Mouse (Mus musculus) liver, embryonic 12.5 days (tissue): ENCODE results near the gene Bri3. TPM values are rescaled to one million over a fixed set of nuclear protein-coding genes. Genes with fewer than 3 reads are reported as not detected.
A peak's percentile ranks its signal among the peaks of the same experiment; 100 is the strongest.

Experiments
- ATAC-seq: fragments of 200-750 bp; cut with Nextera tagmentation; 2 replicates; pipeline ENCODE4 v1.8.0; 2017; ENCODE audit warnings: moderate number of reproducible peaks, mild to moderate bottlenecking, moderate library complexity
- H3K27ac ChIP-seq: fragments of 300-500 bp; sonication (generic); 2 replicates; pipeline ENCODE4 v1.5.1; 2016; ENCODE audit warnings: mild to moderate bottlenecking
- H3K27me3 ChIP-seq: fragments of 300-500 bp; sonication (generic); replicated peaks from 2 replicates; pipeline ENCODE4 v1.6.1; 2016; ENCODE audit warnings: mild to moderate bottlenecking, moderate library complexity
- H3K36me3 ChIP-seq: fragments of 300-500 bp; sonication (generic); 2 replicates; pipeline ENCODE4 v1.6.1; 2016; ENCODE audit warnings: mild to moderate bottlenecking, moderate library complexity
- H3K4me1 ChIP-seq: fragments of 300-500 bp; sonication (generic); 2 replicates; pipeline ENCODE4 v1.6.1; 2016
- H3K4me2 ChIP-seq: fragments of 300-500 bp; sonication (generic); 2 replicates; pipeline ENCODE4 v1.6.1; 2016; ENCODE audit warnings: mild to moderate bottlenecking, moderate library complexity
- H3K4me3 ChIP-seq: fragments of 300-500 bp; sonication (generic); 2 replicates; pipeline ENCODE4 v1.5.1; 2016; ENCODE audit warnings: mild to moderate bottlenecking, moderate library complexity
- H3K9ac ChIP-seq: fragments of 300-500 bp; sonication (generic); 2 replicates; pipeline ENCODE4 v1.6.1; 2016; ENCODE audit warnings: mild to moderate bottlenecking, moderate library complexity
- H3K9me3 ChIP-seq: fragments of 300-500 bp; sonication (generic); replicated peaks from 2 replicates; pipeline ENCODE4 v1.6.1; 2016; ENCODE audit warnings: mild to moderate bottlenecking, moderate library complexity
- WGBS: fragments of 180-500 bp; shearing (Covaris S2); methylation state at CpG from one replicate; pipeline ENCODE4 v1.1.7; 2016; ENCODE audit not compliant: insufficient replicate concordance; 5-methylcytosine and 5-hydroxymethylcytosine counted together
- polyA plus RNA-seq: library from polyadenylated mRNA; unstranded; fragments of >200 nt; fragmentation: Nextera tagmentation; extraction: Ambion mirVana; gene quantifications from 2 replicates; pipeline ENCODE4 v1.2.1, GENCODE M21; 2016

Bri3 gene
- polyA plus RNA-seq, 1 experiment from 2014 or later: 40.3 TPM

DNA sequence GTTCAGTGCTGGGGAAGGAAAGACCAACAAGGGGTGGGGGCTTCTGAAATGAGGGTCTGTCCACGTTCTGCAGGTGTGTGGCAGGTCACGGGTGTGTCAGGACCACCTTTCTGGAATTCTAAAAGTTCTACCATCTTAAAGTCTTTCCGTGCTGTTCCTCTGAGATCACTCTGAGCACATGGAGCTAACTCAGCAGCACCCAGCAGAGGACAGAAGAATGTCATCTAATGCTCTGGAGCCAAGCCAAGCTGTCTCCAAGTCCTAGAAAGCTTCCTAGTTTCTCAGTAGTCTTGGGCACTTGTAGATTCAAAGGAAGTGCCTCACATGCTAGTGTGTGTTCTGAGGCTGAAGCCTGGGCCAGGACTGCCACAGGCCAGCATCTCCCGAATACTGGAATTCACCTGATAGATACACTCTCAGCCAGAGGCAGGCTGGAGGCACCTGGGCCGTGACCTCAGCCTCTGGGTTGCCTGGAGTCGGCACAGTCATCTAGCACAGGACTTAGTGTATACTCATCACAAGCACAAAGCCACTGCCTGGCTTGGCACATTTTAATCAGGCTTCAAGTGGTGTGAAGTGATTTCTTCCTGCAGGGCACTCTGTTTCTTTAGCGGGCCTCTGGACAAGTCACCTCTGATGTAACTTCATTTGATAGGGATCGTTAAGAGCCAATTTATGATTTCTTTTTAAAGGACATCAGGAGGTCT is 23.5 kb downstream of the Bri3 start:
- H3K4me2 ChIP-seq: no peak overlapping the region
- H3K4me1 ChIP-seq: peaks cover 21% of the 10 kb centered on the region
- ATAC-seq: no peak
- no peak overlapping the region for H3K9ac ChIP-seq
- no peak overlapping the region for H3K27ac ChIP-seq
- no peak overlapping the region for H3K4me3 ChIP-seq
- peaks cover 41% of the 10 kb centered on the region for H3K36me3 ChIP-seq
- H3K9me3 ChIP-seq: no peaks in the 10 kb centered on the region
- H3K27me3 ChIP-seq: no peaks in the 10 kb centered on the region
- WGBS: 68% methylated on average over 8 of the region's 8 CpGs

DNA sequence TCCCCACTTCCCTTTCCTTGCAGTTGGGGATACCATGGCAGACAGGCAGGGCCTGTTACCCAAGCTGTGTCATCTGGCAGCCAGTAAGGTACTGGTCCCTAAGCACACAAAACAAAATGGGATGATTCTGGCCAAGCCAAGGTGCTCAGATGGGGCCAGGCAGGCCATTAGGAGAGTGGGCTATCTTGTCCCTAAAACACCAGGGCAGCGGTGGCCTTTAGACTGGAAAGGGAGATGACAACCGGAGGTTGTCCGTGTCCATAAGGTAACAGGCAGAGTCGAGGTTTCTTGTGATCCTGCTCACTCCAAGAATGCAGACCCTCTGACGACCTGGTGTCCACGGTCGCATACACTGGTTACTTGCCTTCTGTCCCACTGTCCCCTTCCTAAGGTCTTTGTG is 25.7 kb downstream of the Bri3 start:
- no peaks in the 10 kb centered on the region for H3K9me3 ChIP-seq
- no peak overlapping the region for H3K27ac ChIP-seq
- ATAC-seq: no peak
- no peak overlapping the region for H3K9ac ChIP-seq
- H3K36me3 ChIP-seq: peaks cover 24% of the 10 kb centered on the region
- peaks cover 21% of the 10 kb centered on the region for H3K4me1 ChIP-seq
- no peaks in the 10 kb centered on the region for H3K27me3 ChIP-seq
- 82% methylated on average over 7 of the region's 7 CpGs for WGBS
- no peak overlapping the region for H3K4me3 ChIP-seq
- no peak overlapping the region for H3K4me2 ChIP-seq

DNA sequence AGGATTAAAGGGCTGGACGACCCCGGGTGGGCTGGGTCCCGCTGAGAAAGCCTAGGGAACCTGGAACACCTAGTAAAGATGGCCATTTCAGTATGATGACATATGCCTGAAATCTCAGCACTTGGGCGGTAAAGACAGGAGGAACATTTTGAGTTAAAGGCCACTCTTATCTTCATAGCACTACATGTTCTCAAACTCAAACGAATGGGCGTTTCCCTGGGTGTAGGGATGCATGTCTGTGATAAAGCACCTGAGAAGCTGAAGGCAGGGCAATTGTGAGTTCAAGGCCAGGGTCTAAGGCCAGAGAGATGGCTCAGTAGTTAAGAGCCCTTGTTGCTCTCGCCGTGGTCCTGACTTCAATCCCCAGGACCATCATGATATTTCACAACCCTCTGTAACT is 26.2 kb downstream of the Bri3 start:
- Histone ChIP-seq H3K4me3 (no peak overlapping the region), H3K36me3 (peaks cover 21% of the 10 kb centered on the region), H3K27ac (no peak overlapping the region), H3K9me3 (no peaks in the 10 kb centered on the region), H3K9ac (no peak overlapping the region), H3K4me2 (no peak overlapping the region), H3K27me3 (no peaks in the 10 kb centered on the region), H3K4me1 (peaks cover 21% of the 10 kb centered on the region)
- 62% methylated on average over 8 of the region's 8 CpGs for WGBS
- ATAC-seq: no peak

DNA sequence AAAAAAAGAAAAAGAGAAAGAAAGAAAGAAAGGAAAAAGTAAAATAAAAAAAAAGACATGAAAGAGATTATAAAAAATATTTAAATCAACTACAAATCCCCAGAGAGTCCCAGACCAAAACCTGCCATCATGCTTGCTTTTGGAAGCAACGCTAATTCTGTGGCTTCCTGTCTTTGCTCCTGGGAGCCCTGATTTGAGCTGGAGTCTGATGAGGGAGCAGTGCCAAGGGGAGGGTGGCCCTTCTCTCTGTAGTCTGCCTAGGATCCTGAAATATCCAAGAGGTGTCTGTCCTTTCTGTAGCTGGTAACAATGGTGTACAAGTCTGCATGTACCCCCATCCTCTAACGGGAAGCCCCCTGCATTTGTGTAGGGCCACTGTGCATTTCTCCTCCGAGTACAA is 26.9 kb downstream of the Bri3 start:
- H3K27me3 ChIP-seq: no peaks in the 10 kb centered on the region
- WGBS: 38% methylated on average over 3 of the region's 3 CpGs
- no peak overlapping the region for H3K9ac ChIP-seq
- peaks cover 21% of the 10 kb centered on the region for H3K4me1 ChIP-seq
- H3K36me3 ChIP-seq: peaks cover 17% of the 10 kb centered on the region
- ATAC-seq: no peak
- no peak overlapping the region for H3K4me3 ChIP-seq
- no peak overlapping the region for H3K27ac ChIP-seq
- no peak overlapping the region for H3K4me2 ChIP-seq
- no peaks in the 10 kb centered on the region for H3K9me3 ChIP-seq

DNA sequence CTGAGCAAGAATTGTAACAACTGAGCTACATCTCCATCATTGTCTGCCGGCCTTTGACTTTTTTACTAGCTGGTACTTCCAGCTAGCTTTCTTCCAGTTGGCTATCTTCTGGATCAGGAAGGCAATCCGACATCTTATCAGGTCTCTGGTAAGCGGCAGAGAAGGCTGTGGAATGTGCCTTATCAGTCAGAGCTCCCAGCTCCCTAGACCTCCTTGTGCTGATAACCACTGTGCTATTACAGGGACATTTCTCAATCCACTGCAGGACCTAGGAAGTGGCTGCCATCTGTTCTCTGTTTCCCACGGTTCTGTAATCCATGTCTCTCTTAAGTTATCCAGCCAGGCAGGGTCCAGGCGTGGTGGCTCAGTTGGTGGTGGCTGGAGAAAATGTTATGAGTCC is 27.5 kb downstream of the Bri3 start:
- ATAC-seq: no peak; the same call in 1 of the 2 replicates
- peaks cover 22% of the 10 kb centered on the region for H3K4me1 ChIP-seq
- no peak overlapping the region for H3K4me3 ChIP-seq
- WGBS: 20% methylated on average over 5 of the region's 5 CpGs
- H3K27ac ChIP-seq: no peak overlapping the region
- H3K9me3 ChIP-seq: no peaks in the 10 kb centered on the region
- peaks cover 11% of the 10 kb centered on the region for H3K36me3 ChIP-seq
- H3K4me2 ChIP-seq: no peak overlapping the region
- H3K27me3 ChIP-seq: no peaks in the 10 kb centered on the region
- no peak overlapping the region for H3K9ac ChIP-seq

DNA sequence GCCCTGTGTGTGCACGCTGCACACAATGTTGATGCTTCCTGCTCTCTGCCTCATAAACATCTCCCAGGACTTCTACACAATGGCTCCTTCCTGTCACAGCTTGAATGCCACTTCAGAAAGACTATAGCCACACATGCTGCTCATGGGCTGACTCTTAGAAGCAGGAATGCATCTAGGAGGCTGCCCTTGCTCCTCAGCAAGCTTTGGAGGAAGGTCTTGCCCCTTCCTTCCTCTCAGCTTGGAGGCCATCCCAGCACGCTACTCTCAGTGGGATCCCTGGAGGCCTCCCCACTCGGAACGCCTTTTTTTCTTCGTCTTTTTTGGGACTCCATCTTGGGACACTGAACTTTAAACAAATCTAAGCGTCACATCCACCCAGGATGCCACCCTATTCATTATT is 30.7 kb downstream of the Bri3 start:
- no peak overlapping the region for H3K27ac ChIP-seq
- H3K4me2 ChIP-seq: no peak overlapping the region
- ATAC-seq: no peak
- H3K27me3 ChIP-seq: no peaks in the 10 kb centered on the region
- H3K4me3 ChIP-seq: no peak overlapping the region
- H3K4me1 ChIP-seq: peaks cover 25% of the 10 kb centered on the region
- peaks cover 22% of the 10 kb centered on the region for H3K36me3 ChIP-seq
- 57% methylated on average over 6 of the region's 6 CpGs for WGBS
- H3K9me3 ChIP-seq: no peaks in the 10 kb centered on the region
- H3K9ac ChIP-seq: no peak overlapping the region

DNA sequence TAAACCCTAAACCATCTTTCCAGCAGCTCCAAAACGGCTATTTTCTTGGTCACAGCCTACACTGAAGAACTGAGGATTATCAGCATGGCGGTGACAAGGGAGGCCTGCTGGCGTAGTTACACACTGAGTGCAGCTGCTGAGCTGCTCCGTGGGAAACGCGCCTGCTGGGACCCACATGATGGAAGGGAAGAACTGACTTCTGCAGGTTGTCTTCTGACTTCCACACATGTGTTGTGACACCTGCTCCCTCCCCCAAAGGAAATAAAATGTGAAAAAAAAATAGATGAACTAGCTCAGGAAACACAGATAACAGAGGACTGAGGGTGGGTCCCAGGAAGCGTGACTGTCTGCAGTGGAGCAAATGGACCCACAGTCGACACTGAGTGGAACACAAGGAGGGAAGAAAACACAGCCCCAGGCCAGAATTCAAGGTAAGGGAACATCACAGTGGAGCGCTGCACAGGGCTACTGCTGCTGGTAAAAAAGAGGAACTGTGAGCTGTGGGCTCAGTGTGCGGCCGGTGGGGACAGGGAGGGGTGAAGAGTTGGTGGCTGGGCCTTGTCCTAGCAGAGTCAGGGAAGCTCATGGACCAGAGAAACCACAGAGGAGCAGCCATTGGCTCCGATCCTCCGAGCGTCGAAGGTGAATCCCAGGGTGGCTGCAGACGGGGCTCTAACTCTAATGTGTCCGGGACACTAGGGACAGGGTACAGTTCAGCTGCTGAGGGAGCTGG is 32.8 kb downstream of the Bri3 start:
- H3K36me3 ChIP-seq: peaks cover 25% of the 10 kb centered on the region
- peaks cover 7% of the 10 kb centered on the region for H3K4me1 ChIP-seq
- 32% methylated on average over 17 of the region's 17 CpGs for WGBS
- H3K9ac ChIP-seq: no peak overlapping the region
- no peak overlapping the region for H3K27ac ChIP-seq
- no peaks in the 10 kb centered on the region for H3K27me3 ChIP-seq
- no peaks in the 10 kb centered on the region for H3K9me3 ChIP-seq
- H3K4me3 ChIP-seq: no peak overlapping the region
- no peak overlapping the region for H3K4me2 ChIP-seq
- ATAC-seq: peak; percentile 32; the same call in 1 of the 2 replicates

DNA sequence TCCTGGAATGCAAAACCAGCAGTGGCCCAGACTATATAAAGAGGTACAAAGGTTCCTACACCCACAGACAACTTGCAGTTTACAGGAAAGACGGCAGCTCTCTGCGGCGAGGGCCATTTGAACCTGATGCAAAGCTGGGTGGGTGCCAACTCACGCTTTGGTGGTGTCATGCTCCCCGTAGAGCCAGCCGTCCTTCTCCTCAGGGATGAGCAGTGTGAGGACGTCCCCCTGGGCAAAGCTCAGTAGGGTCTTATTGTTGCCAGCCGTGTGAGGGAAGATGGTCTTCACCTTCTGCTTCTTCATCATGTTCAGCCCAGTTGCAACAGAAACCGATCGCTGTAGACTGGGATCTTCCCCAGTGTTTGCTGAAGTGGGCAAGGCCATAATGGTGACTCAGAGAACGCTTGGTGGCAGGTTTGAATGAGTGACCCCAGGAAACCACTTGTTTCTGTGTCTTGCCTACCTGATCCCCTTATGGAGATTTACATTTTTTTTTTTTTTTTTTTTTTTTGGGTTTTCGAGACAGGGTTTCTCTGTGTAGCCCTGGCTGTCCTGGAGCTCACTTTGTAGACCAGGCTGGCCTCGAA is 34.2 kb downstream of the Bri3 start:
- H3K36me3 ChIP-seq: peaks cover 25% of the 10 kb centered on the region
- H3K27ac ChIP-seq: no peak overlapping the region
- no peak overlapping the region for H3K9ac ChIP-seq
- 79% methylated on average over 12 of the region's 13 CpGs for WGBS
- H3K4me2 ChIP-seq: no peak overlapping the region
- ATAC-seq: no peak
- peaks cover 7% of the 10 kb centered on the region for H3K4me1 ChIP-seq
- no peak overlapping the region for H3K4me3 ChIP-seq
- H3K27me3 ChIP-seq: no peaks in the 10 kb centered on the region
- H3K9me3 ChIP-seq: no peaks in the 10 kb centered on the region

DNA sequence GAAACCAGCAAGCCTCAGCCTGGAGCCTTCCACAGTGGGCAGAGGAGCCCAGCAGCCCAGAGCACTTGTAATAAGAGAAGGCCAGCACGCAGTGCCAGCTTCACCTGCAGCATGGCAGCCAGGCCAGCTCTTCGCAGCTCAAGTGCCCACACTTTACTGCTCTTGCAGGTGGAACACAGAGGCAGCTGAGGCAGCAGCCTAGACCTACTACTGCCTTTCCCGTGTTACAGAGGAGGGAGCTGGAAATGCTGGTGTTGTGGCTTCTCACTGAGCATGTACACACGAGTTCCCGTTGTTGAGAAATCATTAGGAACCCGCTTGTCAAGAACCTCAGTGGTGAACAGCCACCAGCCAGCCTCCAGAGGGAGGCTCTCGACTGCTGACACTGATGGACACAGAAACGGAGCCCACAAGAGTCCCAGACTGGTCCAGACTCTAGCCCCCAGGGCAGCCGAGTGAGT is 34.9 kb downstream of the Bri3 start:
- 66% methylated on average over 9 of the region's 9 CpGs for WGBS
- Histone ChIP-seq H3K36me3 (peaks cover 25% of the 10 kb centered on the region), H3K9ac (no peak overlapping the region), H3K4me2 (no peak overlapping the region), H3K27me3 (no peaks in the 10 kb centered on the region), H3K4me1 (peaks cover 7% of the 10 kb centered on the region), H3K4me3 (no peak overlapping the region), H3K27ac (no peak overlapping the region), H3K9me3 (no peaks in the 10 kb centered on the region)
- ATAC-seq: no peak

DNA sequence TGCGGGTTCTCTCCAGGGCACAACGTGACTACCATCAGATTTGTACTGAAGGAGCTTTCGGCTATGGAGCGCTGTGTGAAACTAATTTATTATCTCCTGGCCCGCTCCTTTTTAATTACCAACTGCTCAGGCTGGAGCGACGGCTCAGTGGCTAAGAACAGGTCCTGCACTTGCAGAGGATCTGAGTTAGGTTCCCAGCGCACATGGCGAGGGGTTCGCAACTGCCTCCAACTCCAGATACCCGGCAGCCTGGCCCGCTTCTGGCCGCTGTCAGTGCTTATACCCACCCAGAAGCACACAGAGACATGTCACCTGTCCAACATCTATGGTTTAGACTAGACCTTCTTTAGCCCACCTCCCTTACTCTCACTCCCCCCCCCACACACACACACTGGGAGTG is 35.7 kb downstream of the Bri3 start:
- no peak for ATAC-seq
- Histone ChIP-seq H3K9ac (no peak overlapping the region), H3K36me3 (peaks cover 25% of the 10 kb centered on the region), H3K4me2 (no peak overlapping the region), H3K27me3 (no peaks in the 10 kb centered on the region), H3K4me3 (no peak overlapping the region), H3K4me1 (peaks cover 7% of the 10 kb centered on the region), H3K9me3 (no peaks in the 10 kb centered on the region), H3K27ac (no peak overlapping the region)
- WGBS: 89% methylated on average over 13 of the region's 13 CpGs

DNA sequence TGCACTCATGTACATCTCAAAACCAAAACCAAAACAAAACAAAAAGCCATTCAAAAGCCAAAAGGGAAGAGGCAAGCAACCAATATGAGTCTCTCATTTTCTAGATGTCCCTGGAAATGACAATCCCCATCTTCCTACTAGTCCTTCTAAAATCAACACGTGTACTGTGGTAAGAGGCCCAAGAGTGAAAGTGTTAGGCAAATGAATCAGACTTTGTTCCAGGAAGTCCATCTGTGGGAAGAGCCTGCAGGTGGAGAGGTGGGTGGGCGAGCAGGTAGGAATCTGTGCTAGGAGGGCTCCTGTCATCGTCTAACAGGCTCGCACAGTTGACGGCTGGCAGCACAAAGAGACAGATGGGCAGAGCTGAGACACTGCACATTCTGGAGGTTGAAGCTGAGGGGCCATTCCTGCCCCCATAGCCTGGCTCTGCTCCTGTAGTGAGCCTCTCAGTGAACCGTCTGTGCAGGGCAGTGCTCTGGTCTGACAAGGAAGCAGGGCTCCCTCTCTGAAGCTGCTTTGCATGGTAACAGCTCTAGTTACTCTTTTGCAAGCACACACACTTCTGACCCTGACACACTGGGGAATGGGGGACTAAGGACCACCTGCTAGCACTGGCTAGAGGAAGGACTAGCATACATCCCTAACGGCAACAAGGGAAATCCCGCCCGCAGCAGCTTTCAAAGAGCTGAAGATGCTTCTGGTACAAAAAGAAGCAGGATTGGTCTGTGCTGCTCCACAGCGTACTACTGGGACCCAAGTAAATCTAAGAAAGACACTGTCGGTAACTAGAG is 38.4 kb downstream of the Bri3 start:
- Histone ChIP-seq H3K4me3 (no peak overlapping the region), H3K9ac (no peak overlapping the region), H3K27ac (no peak overlapping the region), H3K36me3 (peaks cover 16% of the 10 kb centered on the region), H3K27me3 (no peaks in the 10 kb centered on the region), H3K4me1 (no peaks in the 10 kb centered on the region), H3K4me2 (no peak overlapping the region), H3K9me3 (no peaks in the 10 kb centered on the region)
- no peak for ATAC-seq
- WGBS: 71% methylated on average over 11 of the region's 11 CpGs
